Mouse (Mus musculus) right cerebral cortex, adult 18-20 months (tissue): ENCODE results near the gene Psmd11.

ENCODE experiments used
- DNase-seq: peaks from one replicate; pipeline ENCODE4 v3.0.0; 2022; ENCODE audit warnings: mixed read lengths

Psmd11 gene

GRCm38 (mm10) chr11:80508361-80509175 lies 80.2 kb downstream of the Psmd11 start:
- no peak for DNase-seq

GRCm38 (mm10) chr11:80509176-80509506 lies 80.7 kb downstream of the Psmd11 start:
- DNase-seq = no peak

GRCm38 (mm10) chr11:80510124-80510523 lies 81.7 kb downstream of the Psmd11 start:
- no peak for DNase-seq

- no peak for DNase-seq
Observed at GRCm38 (mm10) chr11:80512313-80513056, 84.1 kb downstream of the Psmd11 start.

- no peak for DNase-seq
Observed at GRCm38 (mm10) chr11:80513796-80514195, 85.4 kb downstream of the Psmd11 start.

GRCm38 (mm10) chr11:80515346-80515745 lies 86.9 kb downstream of the Psmd11 start:
- DNase-seq = no peak

- no peak for DNase-seq
Observed at GRCm38 (mm10) chr11:80515895-80516294, 87.5 kb downstream of the Psmd11 start.

- peak; percentile 87 for DNase-seq
Observed at GRCm38 (mm10) chr11:80518421-80519367, 90.3 kb downstream of the Psmd11 start.

GRCm38 (mm10) chr11:80521148-80521547 lies 92.7 kb downstream of the Psmd11 start:
- DNase-seq = no peak
